8 mouse cellular contexts compared by ENCODE assay signal in genomic region chr5:103754330-103755134, GRCm38 (mm10).
DNase-seq lines count a peak whose midpoint lies in the region; ATAC-seq and TF ChIP-seq lines count a peak whose summit lies in the region.

No protein-coding gene starts in this region.

- peak overlapping the region; percentile 98 for H3K9ac ChIP-seq in MEL (ENCODE audit: control insufficient read depth, low read depth, low read length, poor library complexity, severe bottlenecking)
- peak overlapping the region; percentile 65 for H3K9ac ChIP-seq in embryonic facial prominence, embryonic 12.5 days
- H3K9ac ChIP-seq in heart, embryonic 12.5 days: peak overlapping the region; percentile 82
- peak overlapping the region; percentile 80 for H3K9ac ChIP-seq in kidney, embryonic 15.5 days

- TF ChIP-seq CTCF in MEL (IDR thresholded peaks at IDR 0.05 in 2 of 3, conservative IDR thresholded peaks at IDR 0.05 in 1 of 3; ENCODE audit: control insufficient read depth in 1 of 3, insufficient read depth in 1 of 3, low read depth in 2 of 3, low read length in 3 of 3, poor library complexity in 1 of 3, severe bottlenecking in 1 of 3): no peak

- peaks cover 14 to 34% of the 10 kb centered on the region in 2 experiments for H3K4me1 ChIP-seq in MEL (ENCODE audit: control insufficient read depth in 1 of 2, insufficient read depth in 2 of 2, low read length in 2 of 2)
- H3K4me1 ChIP-seq in embryonic facial prominence, embryonic 12.5 days: 0 out of 2 replicates have a peak, but pooled peaks cover 3% of the 10 kb centered on the region
- peaks cover 29% of the 10 kb centered on the region for H3K4me1 ChIP-seq in heart, embryonic 12.5 days (replicated peaks)
- peaks cover 40% of the 10 kb centered on the region for H3K4me1 ChIP-seq in kidney, embryonic 15.5 days

- WGBS in embryonic facial prominence, embryonic 12.5 days: 3% methylated on average over 40 of the region's 42 CpGs
- WGBS in heart, embryonic 12.5 days: 2% methylated on average over 39 of the region's 42 CpGs
- WGBS in kidney, embryonic 15.5 days: 2% methylated on average over 41 of the region's 42 CpGs

- H3K79me2 ChIP-seq in MEL (ENCODE audit: control insufficient read depth, insufficient read depth, low read length, poor library complexity): peaks cover 54% of the 10 kb centered on the region

- H3K36me3 ChIP-seq in MEL (ENCODE audit: control insufficient read depth in 1 of 2, insufficient read depth in 2 of 2, low read length in 2 of 2): peaks cover 0 to 39% of the 10 kb centered on the region in 2 experiments; a peak in 2 of 4 replicates
- no peaks in the 10 kb centered on the region for H3K36me3 ChIP-seq in embryonic facial prominence, embryonic 12.5 days
- no peaks in the 10 kb centered on the region for H3K36me3 ChIP-seq in heart, embryonic 12.5 days
- H3K36me3 ChIP-seq in kidney, embryonic 15.5 days: no peaks in the 10 kb centered on the region

- H3K27ac ChIP-seq in MEL (ENCODE audit: control insufficient read depth, low read depth, low read length): peak overlapping the region; percentile 100
- peak overlapping the region; percentile 81 for H3K27ac ChIP-seq in embryonic facial prominence, embryonic 12.5 days
- peak overlapping the region; percentile 96 for H3K27ac ChIP-seq in heart, embryonic 12.5 days (ENCODE audit: poor library complexity, severe bottlenecking)
- peak overlapping the region; percentile 97 for H3K27ac ChIP-seq in kidney, embryonic 15.5 days

- no peak; a peak in 1 of 4 replicates for TF ChIP-seq EP300 in MEL (IDR thresholded peaks at IDR 0.05; ENCODE audit: low read depth in 1 of 2, low read length in 2 of 2)

- peak; percentile 79 for DNase-seq in 3T3-L1 (ENCODE audit: low read depth, low spot score)
- peak; percentile 74 for DNase-seq in MEL (ENCODE audit: low read depth, low spot score)
- peak; percentile 56 for DNase-seq in lung, postnatal 14 days
- peak; percentile 57 for DNase-seq in retina, embryonic 14.5 days (ENCODE audit: low spot score)
- DNase-seq in frontal cortex, postnatal 36 days (ENCODE audit: low spot score in 2 of 2): no peak

- H3K27me3 ChIP-seq in MEL (ENCODE audit: control insufficient read depth in 1 of 2, insufficient read depth in 2 of 2, low read length in 2 of 2): no peaks in the 10 kb centered on the region
- 0 out of 2 replicates have a peak, but pooled peaks cover 9% of the 10 kb centered on the region for H3K27me3 ChIP-seq in embryonic facial prominence, embryonic 12.5 days
- no peaks in the 10 kb centered on the region for H3K27me3 ChIP-seq in heart, embryonic 12.5 days (replicated peaks)
- H3K27me3 ChIP-seq in kidney, embryonic 15.5 days: 0 out of 2 replicates have a peak, but pooled peaks cover 3% of the 10 kb centered on the region

- TF ChIP-seq RAD21 in MEL (IDR thresholded peaks at IDR 0.05; ENCODE audit: low read depth, low read length): no peak

- H3K4me3 ChIP-seq in MEL (ENCODE audit: control insufficient read depth in 1 of 2, insufficient read depth in 1 of 2, low read depth in 2 of 2, low read length in 2 of 2): peak overlapping the region; percentile 75 to 96
- peak overlapping the region; percentile 64 for H3K4me3 ChIP-seq in embryonic facial prominence, embryonic 12.5 days
- H3K4me3 ChIP-seq in heart, embryonic 12.5 days: peak overlapping the region; percentile 70
- peak overlapping the region; percentile 73 for H3K4me3 ChIP-seq in kidney, embryonic 15.5 days (replicated peaks)

- no peaks in the 10 kb centered on the region for H3K9me3 ChIP-seq in MEL (replicated peaks; ENCODE audit: insufficient read depth, low read length)
- no peaks in the 10 kb centered on the region for H3K9me3 ChIP-seq in embryonic facial prominence, embryonic 12.5 days
- no peaks in the 10 kb centered on the region for H3K9me3 ChIP-seq in heart, embryonic 12.5 days (replicated peaks)
- H3K9me3 ChIP-seq in kidney, embryonic 15.5 days (replicated peaks): no peaks in the 10 kb centered on the region

- ATAC-seq in embryonic facial prominence, embryonic 12.5 days (ENCODE audit: insufficient number of reproducible peaks, insufficient read depth, low FRiP score, low TSS enrichment): no peak; the same call in 1 of the 2 replicates
- peak; percentile 81 for ATAC-seq in heart, embryonic 12.5 days (ENCODE audit: insufficient number of reproducible peaks, low FRiP score)
- peak; percentile 71 for ATAC-seq in kidney, embryonic 15.5 days (replicated peaks; ENCODE audit: low FRiP score)

- no peak for TF ChIP-seq POLR2A in MEL (IDR thresholded peaks at IDR 0.05; ENCODE audit: control insufficient read depth in 1 of 2, insufficient read depth in 1 of 2, low read depth in 1 of 2, low read length in 2 of 2, poor library complexity in 1 of 2)

- H3K4me2 ChIP-seq in embryonic facial prominence, embryonic 12.5 days (replicated peaks): peak overlapping the region; percentile 72
- peak overlapping the region; percentile 89 for H3K4me2 ChIP-seq in heart, embryonic 12.5 days
- H3K4me2 ChIP-seq in kidney, embryonic 15.5 days: peak overlapping the region; percentile 86

TF ChIP-seq in MEL, 35 proteins besides CTCF, POLR2A, EP300 and RAD21:
- no peak for TF ChIP-seq ZKSCAN1 (IDR thresholded peaks at IDR 0.05; ENCODE audit: low read depth, low read length)
- no peak for TF ChIP-seq NELFE (IDR thresholded peaks at IDR 0.05; ENCODE audit: low read depth, low read length)
- TF ChIP-seq SMC3 (IDR thresholded peaks at IDR 0.05; ENCODE audit: low read depth, low read length): no peak
- no peak for TF ChIP-seq MYB (IDR thresholded peaks at IDR 0.05; ENCODE audit: low read depth, low read length)
- no peak for TF ChIP-seq BHLHE40 (IDR thresholded peaks at IDR 0.05; ENCODE audit: borderline replicate concordance, low read depth, low read length)
- TF ChIP-seq ETS1 (IDR thresholded peaks at IDR 0.05; ENCODE audit: low read depth, low read length): 0 out of 2 replicates have a peak, but pooled peaks have one; percentile 27
- TF ChIP-seq MAZ (IDR thresholded peaks at IDR 0.05; ENCODE audit: low read depth, low read length): no peak; the same call in 1 of the 2 replicates
- TF ChIP-seq POLR2AphosphoS2 (IDR thresholded peaks at IDR 0.05; ENCODE audit: low read length): no peak
- no peak for TF ChIP-seq POLR2AphosphoS5 (IDR thresholded peaks at IDR 0.05; ENCODE audit: borderline replicate concordance, low read depth, low read length)
- peak; percentile 76 for TF ChIP-seq MAFK (IDR thresholded peaks at IDR 0.05; ENCODE audit: borderline replicate concordance, low read depth, low read length)
- no peak; the same call in 1 of the 2 replicates for TF ChIP-seq TBP (IDR thresholded peaks at IDR 0.05; ENCODE audit: low read depth, low read length)
- no peak for TF ChIP-seq SIN3A (IDR thresholded peaks at IDR 0.05; ENCODE audit: low read length)
- no peak for TF ChIP-seq ZNF384 (IDR thresholded peaks at IDR 0.05; ENCODE audit: low read depth, low read length)
- TF ChIP-seq GABPA (IDR thresholded peaks at IDR 0.05; ENCODE audit: low read depth, low read length): no peak
- TF ChIP-seq ZMIZ1 (IDR thresholded peaks at IDR 0.05; ENCODE audit: low read depth, low read length): 0 out of 2 replicates have a peak, but pooled peaks have one; percentile 29
- TF ChIP-seq E2F4 (IDR thresholded peaks at IDR 0.05; ENCODE audit: borderline replicate concordance, low read depth, low read length): no peak
- peak; percentile 10; the same call in 1 of the 2 replicates for TF ChIP-seq HCFC1 (IDR thresholded peaks at IDR 0.05; ENCODE audit: low read depth, low read length)
- TF ChIP-seq GATA1 (IDR thresholded peaks at IDR 0.05; ENCODE audit: low read depth, low read length): no peak
- TF ChIP-seq MXI1 (IDR thresholded peaks at IDR 0.05; ENCODE audit: low read depth, low read length): no peak; the same call in none of the 2 replicates
- TF ChIP-seq ELF1 (IDR thresholded peaks at IDR 0.05; ENCODE audit: low read depth, low read length): no peak
- no peak for TF ChIP-seq KAT2A (conservative IDR thresholded peaks at IDR 0.05; ENCODE audit: low read depth, low read length)
- no peak for TF ChIP-seq JUND (IDR thresholded peaks at IDR 0.05; ENCODE audit: low read depth, low read length)
- no peak for TF ChIP-seq MYC (IDR thresholded peaks at IDR 0.05; ENCODE audit: low read depth, low read length)
- 0 out of 2 replicates have a peak, but pooled peaks have one; percentile 40 for TF ChIP-seq UBTF (IDR thresholded peaks at IDR 0.05; ENCODE audit: borderline replicate concordance, insufficient read depth, low read depth, low read length)
- TF ChIP-seq TAL1 (IDR thresholded peaks at IDR 0.05; ENCODE audit: low read length): no peak
- no peak for TF ChIP-seq TCF12 (IDR thresholded peaks at IDR 0.05; ENCODE audit: low read depth, low read length)
- no peak for TF ChIP-seq CHD1 (IDR thresholded peaks at IDR 0.05; ENCODE audit: low read depth, low read length)
- no peak for TF ChIP-seq USF1 (IDR thresholded peaks at IDR 0.05; ENCODE audit: low read depth, low read length)
- TF ChIP-seq CHD2 (IDR thresholded peaks at IDR 0.05; ENCODE audit: low read length): no peak
- TF ChIP-seq NRF1 (IDR thresholded peaks at IDR 0.05; ENCODE audit: insufficient read depth, low read depth, low read length, poor library complexity, severe bottlenecking): 0 out of 2 replicates have a peak, but pooled peaks have one; percentile 1
- TF ChIP-seq USF2 (IDR thresholded peaks at IDR 0.05; ENCODE audit: borderline replicate concordance in 1 of 2, insufficient read depth in 1 of 2, low read depth in 1 of 2, low read length in 2 of 2): no peak
- TF ChIP-seq MAX (IDR thresholded peaks at IDR 0.05; ENCODE audit: low read length): no peak
- TF ChIP-seq ZC3H11A (IDR thresholded peaks at IDR 0.05; ENCODE audit: low read depth, low read length): no peak
- TF ChIP-seq RCOR1 (IDR thresholded peaks at IDR 0.05; ENCODE audit: low read depth, low read length): no peak
- TF ChIP-seq MEF2A (IDR thresholded peaks at IDR 0.05; ENCODE audit: extremely low read depth, insufficient replicate concordance, low read depth, low read length, poor library complexity, severe bottlenecking): no peak

Comparison
In these comparisons a context has a peak if more than half of its experiments do, and no peak if none do; other contexts are left out.
1. DNase-seq: peak in 3T3-L1 (single experiment), MEL (single experiment), lung, postnatal 14 days (single experiment) and retina, embryonic 14.5 days (single experiment); none in frontal cortex, postnatal 36 days (0 of 2).
2. Peak in every context shown above with its lines, with median percentiles within 50 percentile points of each other: H3K27ac ChIP-seq, H3K4me3 ChIP-seq, H3K9ac ChIP-seq and H3K4me2 ChIP-seq.